Mouse (Mus musculus) cerebellum, postnatal 36 days (tissue): ENCODE data around the gene Asic3.

ENCODE experiments used
- DNase-seq, 2 experiments: peaks; one replicate each; pipeline ENCODE4 v3.0.0; 2021 to 2022; ENCODE audit warnings: mixed read lengths in 2 of 2

Asic3 gene

GRCm38 (mm10) chr5:24413042-24413693 lies at the start of gene Asic3:
Asic3 (plus strand) TSS chr5:24413392.
- no peak for DNase-seq

- DNase-seq: no peak
Measured at GRCm38 (mm10) chr5:24363467-24363866, 49.7 kb upstream of the Asic3 start.

GRCm38 (mm10) chr5:24364061-24364460 lies 49.1 kb upstream of the Asic3 start:
- no peak for DNase-seq

GRCm38 (mm10) chr5:24364508-24364907 lies 48.7 kb upstream of the Asic3 start, which contains the start of gene Nos3:
Nos3 (plus strand) TSS chr5:24364810.
- no peak for DNase-seq

GRCm38 (mm10) chr5:24364963-24365362 lies 48.2 kb upstream of the Asic3 start:
- no peak for DNase-seq

GRCm38 (mm10) chr5:24365528-24365927 lies 47.7 kb upstream of the Asic3 start:
- no peak for DNase-seq

- no peak for DNase-seq
Measured at GRCm38 (mm10) chr5:24366426-24366825, 46.8 kb upstream of the Asic3 start.

- no peak for DNase-seq
Measured at GRCm38 (mm10) chr5:24369767-24370166, 43.4 kb upstream of the Asic3 start.

GRCm38 (mm10) chr5:24373807-24374206 lies 39.4 kb upstream of the Asic3 start:
- no peak for DNase-seq

- no peak for DNase-seq
Measured at GRCm38 (mm10) chr5:24374216-24374615, 39.0 kb upstream of the Asic3 start.

- no peak for DNase-seq
Measured at GRCm38 (mm10) chr5:24374666-24375328, 38.4 kb upstream of the Asic3 start.

GRCm38 (mm10) chr5:24378700-24379099 lies 34.5 kb upstream of the Asic3 start:
- no peak for DNase-seq

- DNase-seq: no peak
Measured at GRCm38 (mm10) chr5:24379501-24379900, 33.7 kb upstream of the Asic3 start.

- no peak for DNase-seq
Measured at GRCm38 (mm10) chr5:24380499-24380898, 32.7 kb upstream of the Asic3 start.

- DNase-seq: no peak
Measured at GRCm38 (mm10) chr5:24381486-24381885, 31.7 kb upstream of the Asic3 start.

- DNase-seq: no peak
Measured at GRCm38 (mm10) chr5:24381988-24382387, 31.2 kb upstream of the Asic3 start.

- peak; percentile 96 to 98 for DNase-seq
Measured at GRCm38 (mm10) chr5:24383026-24383859, 29.9 kb upstream of the Asic3 start.

- no peak for DNase-seq
Measured at GRCm38 (mm10) chr5:24384407-24384806, 28.8 kb upstream of the Asic3 start.

GRCm38 (mm10) chr5:24385374-24385773 lies 27.8 kb upstream of the Asic3 start:
- no peak for DNase-seq

- no peak for DNase-seq
Measured at GRCm38 (mm10) chr5:24385887-24386550, 27.2 kb upstream of the Asic3 start.

GRCm38 (mm10) chr5:24387264-24388241 lies 25.6 kb upstream of the Asic3 start:
- DNase-seq: peak; percentile 44 to 48
